Mouse (Mus musculus): ENCODE data around the gene Rnf10. TPM values are rescaled to one million over a fixed set of nuclear protein-coding genes. Genes with fewer than 3 reads are reported as not detected.

Rnf10 gene
- 197 and 217 TPM in 2 replicates for total RNA-seq (2023)

DNA sequence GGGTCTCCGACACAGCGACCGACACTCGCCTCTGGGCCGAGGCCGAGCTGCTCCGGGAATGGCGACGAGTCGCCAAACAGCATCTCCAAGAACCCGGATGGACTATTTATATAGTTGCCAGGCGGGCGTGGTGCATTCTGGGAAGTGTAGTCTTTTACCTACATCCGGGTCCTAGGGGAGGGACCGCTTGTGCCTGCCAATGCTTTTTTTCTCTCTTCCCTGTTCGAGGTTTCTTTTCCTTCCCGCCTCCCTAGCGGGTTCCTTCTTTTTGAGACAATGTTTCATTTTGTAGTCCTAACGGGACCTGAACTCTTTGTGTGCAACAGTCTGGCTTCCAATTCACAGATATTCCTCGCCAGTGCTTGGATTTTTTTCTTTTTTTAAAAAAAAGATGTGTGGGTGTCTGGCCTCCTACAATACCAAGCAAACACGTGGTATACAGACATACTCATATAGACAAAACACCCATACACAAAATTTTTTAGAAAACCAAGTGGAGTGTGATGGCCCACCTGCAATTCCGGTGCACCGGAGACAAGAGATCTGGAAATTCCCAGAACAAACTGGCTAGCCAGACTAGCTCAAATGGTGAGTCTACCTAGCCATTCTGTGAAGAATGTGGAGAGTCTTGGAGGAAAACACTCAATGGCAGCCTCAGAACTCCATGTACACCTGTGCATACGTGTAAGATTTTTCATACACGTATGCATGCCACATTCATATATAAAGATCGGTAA is at the start of gene Rnf10:
Gene Rnf10 (minus strand): TSS at position 87 of the 737 bp plus-strand sequence.

GRCm38 (mm10) chr5:115300792-115301614 is 28.3 kb upstream of the Rnf10 start, which contains the start of gene Dynll1:
TSS of gene Dynll1 (minus strand) at chr5:115300999.

GRCm38 (mm10) chr5:115279226-115280049 is 6.7 kb upstream of the Rnf10 start, which contains the start of gene Coq5:
TSS of gene Coq5 (plus strand) at chr5:115279666.

DNA sequence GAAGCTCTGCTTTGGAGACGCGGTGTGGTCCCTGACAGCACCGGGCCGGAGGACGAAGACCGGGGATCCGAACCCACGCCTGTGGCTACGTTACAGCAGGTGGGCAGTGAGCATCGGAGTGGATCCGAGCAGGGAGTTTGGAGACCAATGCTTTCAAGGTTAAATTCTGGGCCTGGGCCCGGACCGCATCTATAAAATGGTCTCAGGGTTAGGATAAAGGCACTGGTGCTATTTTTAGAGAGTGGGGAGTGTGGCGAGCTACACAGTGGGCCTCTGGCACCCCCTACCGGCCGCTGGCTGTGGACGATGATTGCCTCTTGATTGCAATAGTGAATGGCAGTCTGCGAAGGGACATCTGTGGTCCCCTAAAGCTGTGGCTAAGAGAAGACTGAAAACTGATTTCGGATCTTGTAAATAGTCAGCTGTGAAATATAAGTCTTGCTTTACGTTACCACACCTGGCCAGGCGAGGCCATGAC is 36.9 kb downstream of the Rnf10 start, which contains the start of gene Pop5:
Gene Pop5 (plus strand): TSS at position 51 of the 478 bp plus-strand sequence.

GRCm38 (mm10) chr5:115193669-115194625 is 78.8 kb downstream of the Rnf10 start, which contains the start of gene Cabp1:
TSS of gene Cabp1 (minus strand) at chr5:115194381.

Other genes starting within 250 kb of the Rnf10 start
- gene Gm10401, start 174.6 kb downstream of the Rnf10 start, total RNA-seq (2023): not detected in 2 replicates
- gene Acads, start 153.6 kb downstream of the Rnf10 start, total RNA-seq (2023): 15.0 and 18.2 TPM in 2 replicates
- gene Unc119b, start 137.9 kb downstream of the Rnf10 start, total RNA-seq (2023): 20.1 and 22.8 TPM in 2 replicates
- 109 and 155 TPM in 2 replicates for gene Mlec, start 114.7 kb downstream of the Rnf10 start, total RNA-seq (2023)
- gene Cabp1, start 78.5 kb downstream of the Rnf10 start, total RNA-seq (2023): not detected in 2 replicates
- gene Pop5, start 37.1 kb downstream of the Rnf10 start, total RNA-seq (2023): 8.1 and 11.9 TPM in 2 replicates
- 7.1 and 13.0 TPM in 2 replicates for gene Coq5, start 6.8 kb upstream of the Rnf10 start, total RNA-seq (2023)
- 149 and 192 TPM in 2 replicates for gene Dynll1, start 28.1 kb upstream of the Rnf10 start, total RNA-seq (2023)
- 43.0 and 57.0 TPM in 2 replicates for gene Srsf9, start 54.3 kb upstream of the Rnf10 start, total RNA-seq (2023)
- gene Gatc, start 68.3 kb upstream of the Rnf10 start, total RNA-seq (2023): 4.6 and 6.4 TPM in 2 replicates
- 16.3 and 17.9 TPM in 2 replicates for gene Triap1, start 68.3 kb upstream of the Rnf10 start, total RNA-seq (2023)
- gene Cox6a1, start 76.1 kb upstream of the Rnf10 start, total RNA-seq (2023): 186 and 217 TPM in 2 replicates
- gene Msi1, start 156.7 kb upstream of the Rnf10 start, total RNA-seq (2023): not detected in 2 replicates
- not detected in 2 replicates for gene Pla2g1b, start 193.4 kb upstream of the Rnf10 start, total RNA-seq (2023)
- gene Sirt4, start 211.8 kb upstream of the Rnf10 start, total RNA-seq (2023): 1.4 and 6.7 TPM in 2 replicates
- gene Pxn, start 233.8 kb upstream of the Rnf10 start, total RNA-seq (2023): 398 and 435 TPM in 2 replicates